Mouse (Mus musculus) CH12.LX (cell line): ENCODE measurements at regions not wholly inside any gene's neighbourhood (a gene's known extent, or its start where the extent isn't known, plus 50 kb on each side); places are given as distances from the start of the nearest gene placed in this dataset.

ENCODE experiments used
- CTCF ChIP-seq, 2 experiments: IDR thresholded peaks in 1 of 2; conservative IDR thresholded peaks in 1 of 2; 2 replicates each; pipeline ENCODE4 v1.5.1; 2011 to 2012; ENCODE audit warnings: low read depth in 2 of 2, low read length in 2 of 2, improper control_type of control experiment in 1 of 2, inconsistent platforms in 1 of 2, mild to moderate bottlenecking in 1 of 2, moderate library complexity in 1 of 2
- MAX ChIP-seq: IDR thresholded peaks from 2 replicates; pipeline ENCODE4 v1.6.1; 2011; ENCODE audit warnings: low read length, improper control_type of control experiment
- TBP ChIP-seq: conservative IDR thresholded peaks from 2 replicates; pipeline ENCODE4 v1.6.1; 2011; ENCODE audit warnings: low read depth, low read length, improper control_type of control experiment
- TCF12 ChIP-seq: IDR thresholded peaks from 2 replicates; pipeline ENCODE4 v1.6.1; 2014; ENCODE audit warnings: low read depth, mild to moderate bottlenecking, inconsistent platforms, low read length, improper control_type of control experiment

DNA sequence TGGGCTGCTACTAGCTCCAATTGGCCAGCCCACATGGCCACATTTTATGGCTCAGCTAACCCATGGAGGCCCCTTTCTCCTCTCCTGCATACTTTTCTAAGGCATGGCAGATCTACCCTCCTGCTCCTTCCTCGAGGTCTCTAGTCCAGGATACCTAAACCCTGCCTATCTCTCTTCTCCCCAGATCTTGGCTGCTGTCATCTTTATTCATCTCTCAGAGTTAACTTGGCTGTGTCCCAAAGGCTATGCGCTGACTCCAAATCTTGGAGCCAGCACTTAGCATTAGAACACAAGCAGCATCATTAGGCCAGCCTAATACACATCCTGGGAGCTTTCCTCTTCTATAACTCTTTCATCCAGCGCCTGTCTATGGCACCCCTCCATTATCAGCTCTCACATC is 430.5 kb upstream of the Arid1b start:
- TF ChIP-seq TBP = no peak
- TF ChIP-seq TCF12 = no peak
- TF ChIP-seq MAX = no peak
- no peak for TF ChIP-seq CTCF (conservative IDR thresholded peaks at IDR 0.05 in 1 of 2, IDR thresholded peaks at IDR 0.05 in 1 of 2; ENCODE audit: low read depth in 2 of 2, low read length in 2 of 2)
